Mouse (Mus musculus) thymus, postnatal 36 days (tissue): ENCODE results near the gene Rin2.
"Not testable (repeated sequence)": the region's sequence is repeated elsewhere in the genome, so short reads cannot be mapped to it uniquely, and the experiment has no call there.

ENCODE experiments used
- DNase-seq, 2 experiments: peaks; one replicate each; pipeline ENCODE4 v3.0.0; 2022; ENCODE audit warnings: mixed read lengths in 2 of 2

The Rin2 gene

DNA sequence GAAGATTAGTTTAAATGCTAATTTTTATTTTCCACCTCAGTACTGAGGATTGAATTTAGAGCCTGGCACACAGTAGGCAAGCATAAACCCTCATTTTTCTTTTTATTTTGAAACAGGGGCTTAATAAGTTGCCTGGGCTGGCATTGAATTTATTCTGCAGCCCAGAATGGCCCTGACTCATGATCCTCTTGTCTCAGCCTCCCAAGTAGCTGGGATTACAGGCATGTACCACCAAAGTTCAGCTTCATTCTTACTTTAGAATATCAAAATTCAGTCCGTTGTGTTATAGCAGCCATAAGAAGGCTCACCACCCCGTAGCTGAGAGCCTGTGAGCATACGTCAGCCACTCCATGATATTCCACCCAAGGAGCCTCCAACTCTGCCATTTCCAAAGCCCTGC lies 191.2 kb downstream of the Rin2 start:
- no peak for DNase-seq

DNA sequence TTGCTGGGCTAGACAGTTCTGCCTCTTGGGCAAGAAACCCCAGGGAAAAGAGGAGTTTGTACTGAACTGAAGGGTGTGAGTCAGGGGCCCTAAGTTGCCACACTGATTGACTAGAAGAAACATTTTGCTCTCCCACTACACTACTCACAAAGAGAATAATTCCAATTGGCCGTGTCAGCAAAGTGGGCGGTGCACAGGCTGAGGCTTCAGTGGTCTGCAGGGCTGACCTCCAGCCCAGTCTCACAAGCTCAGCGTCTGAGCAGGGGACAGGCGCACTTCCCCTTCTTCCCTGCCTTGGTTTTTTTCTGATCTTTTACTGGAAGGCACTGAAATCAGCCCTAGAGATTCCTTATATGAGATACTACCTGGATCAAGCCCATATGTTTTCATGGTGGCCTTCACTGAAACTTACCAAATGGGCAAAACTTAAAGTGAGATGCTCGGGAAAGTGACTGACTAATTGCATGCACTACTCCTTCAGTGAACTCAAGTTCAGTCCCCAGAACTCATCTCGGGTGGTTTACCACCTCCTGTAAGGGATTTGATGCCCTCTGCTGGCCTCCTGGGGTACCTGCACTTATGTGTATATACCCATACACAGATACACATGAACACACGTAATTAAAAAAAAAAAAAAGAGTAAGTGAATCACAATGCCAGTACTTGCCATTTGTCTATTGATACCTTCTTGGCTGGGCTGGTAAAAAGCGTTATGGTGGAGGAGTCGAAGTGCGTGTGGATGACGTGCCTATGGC lies 191.9 kb downstream of the Rin2 start:
- no peak for DNase-seq

DNA sequence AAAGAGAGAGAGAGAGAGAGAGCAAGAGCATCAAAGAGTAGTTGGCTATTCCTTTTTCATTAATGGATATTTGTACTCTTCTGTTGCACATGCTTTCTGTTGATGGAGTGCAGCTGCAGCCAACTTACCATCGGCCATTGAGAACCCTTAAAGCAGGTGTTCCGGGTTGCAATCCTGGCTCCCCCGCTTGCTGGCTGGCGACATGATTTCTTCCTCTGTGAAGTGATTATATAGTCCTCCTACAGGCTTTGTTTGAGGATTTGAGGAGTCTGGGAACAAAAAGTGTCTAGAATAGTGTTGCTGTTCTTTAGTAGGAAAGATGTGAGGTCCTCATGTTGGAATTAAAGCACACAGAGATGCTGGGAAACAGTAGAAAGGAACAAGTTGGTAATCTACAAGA lies 196.3 kb downstream of the Rin2 start:
- DNase-seq = no peak

DNA sequence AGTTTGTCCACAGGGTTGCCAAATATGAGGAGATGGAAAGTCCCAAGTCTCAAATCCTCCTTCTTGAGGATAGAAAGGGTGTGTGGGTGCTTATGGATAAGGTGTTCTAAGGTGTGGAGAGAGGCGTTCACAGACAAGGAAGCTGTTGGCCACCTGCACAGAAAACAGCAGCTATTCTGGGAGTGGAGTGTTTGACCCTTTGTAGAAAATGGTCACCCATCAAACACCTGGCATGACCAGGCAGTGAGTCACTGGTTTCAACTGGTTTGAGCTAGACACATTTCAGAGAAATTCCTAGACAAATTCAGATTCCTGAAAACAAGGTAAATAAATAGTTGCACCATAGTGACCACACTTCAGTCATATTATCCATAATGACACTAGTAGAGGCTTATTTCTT lies 197.1 kb downstream of the Rin2 start:
- no peak for DNase-seq

DNA sequence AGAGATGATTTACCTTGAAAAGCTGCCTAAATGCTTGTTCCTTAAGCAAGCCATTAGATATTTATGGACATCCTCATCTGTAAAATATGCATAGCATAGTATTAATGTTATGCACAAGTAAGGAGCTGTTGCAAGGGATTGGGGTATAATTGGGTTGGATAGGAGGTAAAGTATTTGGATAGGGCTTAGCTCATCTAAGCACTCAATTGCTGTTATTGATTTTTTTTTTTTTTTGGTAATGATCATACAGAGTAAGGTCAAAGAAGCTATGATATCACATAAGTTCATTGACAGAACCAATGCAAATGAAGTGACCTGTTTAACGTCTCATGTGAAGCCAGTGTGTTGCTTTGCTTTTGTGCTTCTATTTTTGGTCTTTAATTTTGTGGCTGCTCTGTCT lies 198.9 kb downstream of the Rin2 start:
- DNase-seq = no peak

DNA sequence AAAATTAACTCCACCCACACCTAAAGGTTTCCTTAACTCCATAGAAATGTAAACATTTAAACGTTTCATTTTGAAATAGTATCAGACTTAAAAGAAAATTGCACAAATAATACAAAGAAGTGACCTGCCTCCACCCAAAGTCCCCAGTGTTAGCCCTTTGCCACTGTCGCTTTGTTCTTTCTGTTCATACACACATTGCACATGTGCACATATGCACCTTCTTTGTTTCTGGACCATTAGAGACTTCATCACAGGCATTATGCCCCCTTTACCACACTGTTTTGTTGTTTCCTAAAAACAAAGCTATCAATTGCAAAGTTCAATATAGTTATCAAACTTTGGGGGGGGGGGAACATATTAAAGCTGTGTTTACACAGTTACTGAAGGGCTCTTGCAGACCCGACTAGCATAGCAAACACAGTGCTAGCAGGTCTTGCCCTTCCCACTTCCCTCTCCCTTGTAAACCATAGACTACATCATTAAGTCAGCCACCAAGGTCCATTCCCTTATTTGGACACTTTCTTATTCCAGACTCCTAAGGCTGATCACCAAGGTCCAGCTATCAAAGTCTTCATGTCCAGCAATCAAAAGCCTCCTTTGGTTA lies 200.0 kb downstream of the Rin2 start:
- no peak for DNase-seq

DNA sequence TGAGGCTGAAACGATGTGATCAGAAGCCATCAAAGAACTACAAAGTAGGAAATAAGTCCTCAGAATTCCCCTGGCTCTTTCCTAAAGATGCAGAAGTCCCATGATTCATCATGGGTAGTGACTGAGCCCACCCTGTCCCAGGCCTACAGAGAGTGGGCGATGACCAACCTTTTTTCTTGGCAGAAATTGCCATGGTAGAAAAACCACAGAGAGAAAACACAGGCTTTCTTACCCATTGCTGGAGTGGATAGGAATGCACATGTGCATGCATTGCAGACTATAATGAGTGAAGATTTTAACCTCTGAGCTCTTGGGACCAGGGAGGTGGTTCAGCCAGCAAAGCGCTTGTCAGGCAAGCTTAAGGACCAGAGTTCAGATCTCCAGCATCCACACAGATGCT lies 202.2 kb downstream of the Rin2 start:
- DNase-seq = no peak

DNA sequence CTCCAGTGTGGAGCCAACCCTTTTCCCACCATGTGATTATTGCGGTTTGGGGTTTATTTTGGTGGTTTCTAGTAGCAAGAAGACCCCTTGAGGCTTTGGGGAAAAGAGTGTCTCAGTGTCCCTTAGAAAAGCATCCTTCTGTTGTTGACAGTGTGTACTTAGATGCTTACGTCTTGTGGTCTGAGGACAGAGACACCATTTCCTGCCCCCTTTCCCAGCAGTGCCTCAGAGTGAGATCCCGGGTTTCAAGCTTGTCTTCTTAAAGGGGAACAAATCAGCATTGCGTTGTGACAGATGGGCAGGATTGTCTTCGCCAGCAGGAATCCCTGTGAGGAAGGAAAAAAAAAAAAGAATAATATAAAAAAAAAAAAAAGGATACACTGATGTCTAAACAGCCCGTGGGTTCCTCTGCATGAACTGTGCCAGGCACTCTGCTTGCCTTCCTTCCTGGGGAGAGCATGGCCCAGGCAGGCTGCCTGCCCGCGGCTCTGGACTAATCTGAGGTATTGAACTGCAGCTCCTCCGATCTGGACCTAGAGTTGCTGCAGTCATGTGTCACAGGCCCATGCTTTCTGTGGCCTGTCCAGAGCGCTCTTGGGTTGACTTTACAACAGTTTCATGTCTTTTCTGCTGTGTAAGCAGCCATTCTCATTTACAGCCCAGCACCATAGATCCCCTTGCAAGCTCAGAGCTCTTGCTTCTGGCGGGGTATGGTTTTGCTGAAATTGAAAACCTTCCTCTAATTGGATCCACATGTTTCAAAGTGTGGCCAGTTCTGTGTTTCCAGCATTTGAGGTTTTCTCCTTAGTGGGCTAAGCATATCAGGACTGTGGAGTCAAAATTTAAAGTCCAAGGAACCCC lies 206.1 kb downstream of the Rin2 start:
- no peak for DNase-seq

DNA sequence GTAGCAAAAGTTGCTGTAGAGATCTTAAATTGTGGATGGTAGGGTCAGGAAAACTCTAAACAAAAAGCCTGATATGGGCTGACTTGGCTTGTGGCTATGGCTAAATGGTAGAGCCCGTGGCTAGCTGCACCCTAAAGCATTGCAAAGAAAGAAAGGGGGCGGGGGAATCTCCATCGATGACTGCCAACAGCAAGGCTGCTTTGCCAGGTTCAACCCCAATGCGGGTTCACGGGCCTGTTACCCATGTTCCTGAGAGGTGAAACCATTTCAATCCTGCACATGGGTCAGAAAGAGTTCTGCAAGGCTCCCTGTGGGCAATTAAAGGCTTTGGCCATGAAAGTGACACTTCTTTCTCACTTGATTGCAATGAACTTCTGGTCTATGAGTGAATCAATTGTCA lies 206.9 kb downstream of the Rin2 start:
- no peak for DNase-seq

DNA sequence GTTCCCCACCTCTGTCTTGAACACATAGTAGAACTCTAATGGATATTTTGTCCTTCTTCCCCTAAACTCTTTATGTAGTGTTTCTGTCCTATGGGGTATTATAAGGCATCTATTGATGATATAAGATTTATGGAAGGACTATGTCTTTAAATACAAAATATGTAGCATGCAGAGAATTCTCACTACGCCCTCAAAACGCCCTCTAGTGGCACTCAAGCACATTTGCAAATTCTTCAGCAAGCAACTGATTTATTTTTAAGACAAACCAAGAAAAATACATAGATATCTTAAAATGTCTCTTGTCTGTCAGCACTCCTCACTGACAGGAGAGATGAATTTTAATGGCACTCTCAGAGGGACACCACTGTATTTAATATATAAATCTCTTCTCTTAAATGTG lies 207.4 kb downstream of the Rin2 start:
- DNase-seq = no peak

DNA sequence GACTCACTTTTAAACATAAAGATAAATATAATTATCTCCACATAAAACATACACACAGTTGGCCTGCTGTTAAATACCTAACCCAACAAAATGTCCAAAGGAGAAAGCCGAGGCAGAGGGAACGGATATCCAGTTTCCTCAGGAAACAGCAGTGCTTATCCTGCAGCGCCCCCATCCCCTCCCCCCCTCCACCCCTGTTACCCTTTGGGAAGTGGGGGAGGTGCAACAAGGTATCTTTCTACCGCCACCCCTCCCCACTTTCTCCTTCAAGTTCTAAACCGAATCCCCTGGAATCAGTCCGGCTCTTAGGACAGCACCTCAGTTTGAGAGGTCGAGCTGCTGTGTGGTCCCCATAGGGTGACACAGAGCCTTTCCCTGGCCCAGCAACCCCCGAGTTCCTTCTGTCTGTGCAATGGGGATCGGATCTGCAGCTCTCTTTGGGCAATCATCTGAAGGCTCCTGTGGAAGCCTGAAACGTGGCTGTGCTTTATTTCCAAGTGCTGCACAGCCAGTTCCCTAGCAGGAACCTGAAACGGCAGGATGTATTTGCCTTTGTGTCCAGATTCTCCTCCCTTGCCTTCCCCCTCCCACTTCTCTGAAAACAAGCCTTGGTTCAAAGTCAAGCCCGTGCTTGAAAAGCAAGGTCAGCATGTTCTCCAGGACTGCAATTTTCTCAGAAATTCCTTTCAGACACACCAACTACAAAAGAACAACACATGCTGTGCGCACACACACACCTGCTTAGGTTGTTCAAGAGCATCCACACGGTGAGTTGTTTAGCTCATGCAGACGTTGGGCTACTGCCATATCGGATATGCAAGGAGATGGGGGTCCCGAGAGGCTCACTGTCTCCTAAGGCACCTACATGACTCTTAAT lies 209.3 kb downstream of the Rin2 start:
- DNase-seq = no peak

DNA sequence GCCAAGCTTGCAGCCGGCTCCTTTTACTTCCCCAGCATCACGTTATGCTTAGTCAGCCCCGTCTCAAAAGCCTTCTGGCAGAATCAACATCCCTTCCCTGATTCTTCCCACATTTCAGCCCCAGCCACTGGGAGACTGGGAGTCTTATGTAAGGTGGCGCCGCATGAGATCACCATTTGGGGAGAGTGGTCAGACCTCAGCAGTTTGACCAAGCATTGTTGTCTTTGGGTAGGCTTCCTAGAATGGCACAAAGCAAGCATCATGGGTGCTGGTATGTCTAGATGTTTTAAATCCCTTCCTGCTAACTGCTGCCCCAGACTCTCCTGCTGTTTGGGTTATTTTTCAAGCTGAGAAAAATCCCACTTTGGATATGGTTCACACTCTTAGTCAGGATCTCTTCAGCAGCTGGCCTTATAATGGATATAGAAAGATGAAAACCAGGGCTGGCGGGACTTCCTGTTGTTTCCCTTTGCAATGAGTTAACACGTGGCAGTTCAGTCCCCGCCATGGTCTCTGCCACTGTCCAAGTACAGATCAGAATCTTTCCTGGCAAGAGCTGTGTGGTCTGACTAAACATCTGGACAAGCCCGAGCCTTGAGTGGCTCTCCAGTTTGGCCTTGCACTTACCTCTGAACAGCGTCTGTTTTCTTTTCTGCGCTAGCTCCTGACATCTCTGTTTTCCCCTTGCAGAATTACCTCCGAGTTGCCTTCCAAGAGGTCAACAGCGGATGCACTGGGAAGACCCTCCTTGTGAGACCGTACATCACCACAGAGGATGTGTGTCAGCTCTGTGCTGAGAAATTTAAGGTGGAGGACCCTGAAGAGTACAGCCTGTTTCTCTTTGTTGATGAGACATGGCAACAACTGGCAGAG lies 210.1 kb downstream of the Rin2 start:
- DNase-seq = no peak

DNA sequence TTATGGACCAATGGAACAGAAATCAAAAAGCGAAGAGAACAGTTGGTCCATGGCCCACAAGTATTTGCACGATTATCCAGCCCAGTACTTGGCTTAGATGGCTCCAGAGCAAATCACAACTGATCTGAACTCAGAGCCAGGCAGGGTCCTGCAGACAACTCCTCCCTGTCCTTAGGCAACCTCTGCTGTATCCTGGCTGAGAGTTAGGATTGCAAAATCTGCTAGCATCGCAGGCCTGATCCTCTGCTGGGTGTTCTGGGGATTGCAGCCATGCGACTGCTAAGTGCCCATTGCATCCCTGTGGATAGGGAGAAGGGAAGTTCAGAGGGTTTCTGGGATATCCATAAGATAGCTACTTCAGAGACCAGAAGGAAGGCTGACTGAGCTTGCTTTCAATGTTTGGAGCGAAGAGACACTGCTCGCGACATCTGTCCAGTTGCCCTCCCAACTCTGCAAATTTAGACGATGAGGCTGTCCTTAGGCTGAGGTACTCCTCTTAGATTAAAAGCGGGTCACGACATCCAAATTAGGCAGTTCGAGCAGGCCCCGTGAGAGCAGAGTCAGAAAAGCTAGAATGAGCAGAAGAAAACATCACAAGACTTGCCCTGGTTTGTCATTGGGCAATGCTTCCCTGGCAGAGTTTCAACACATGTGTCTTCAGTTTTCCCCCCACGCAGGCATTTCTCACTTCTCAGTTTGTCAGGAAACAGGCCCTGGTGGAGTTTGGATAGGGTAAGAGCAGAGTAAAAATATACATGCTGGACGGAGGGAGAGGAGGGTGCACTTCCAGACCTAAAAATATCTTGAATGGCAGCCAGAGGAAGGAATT lies 213.1 kb downstream of the Rin2 start:
- DNase-seq = no peak

DNA sequence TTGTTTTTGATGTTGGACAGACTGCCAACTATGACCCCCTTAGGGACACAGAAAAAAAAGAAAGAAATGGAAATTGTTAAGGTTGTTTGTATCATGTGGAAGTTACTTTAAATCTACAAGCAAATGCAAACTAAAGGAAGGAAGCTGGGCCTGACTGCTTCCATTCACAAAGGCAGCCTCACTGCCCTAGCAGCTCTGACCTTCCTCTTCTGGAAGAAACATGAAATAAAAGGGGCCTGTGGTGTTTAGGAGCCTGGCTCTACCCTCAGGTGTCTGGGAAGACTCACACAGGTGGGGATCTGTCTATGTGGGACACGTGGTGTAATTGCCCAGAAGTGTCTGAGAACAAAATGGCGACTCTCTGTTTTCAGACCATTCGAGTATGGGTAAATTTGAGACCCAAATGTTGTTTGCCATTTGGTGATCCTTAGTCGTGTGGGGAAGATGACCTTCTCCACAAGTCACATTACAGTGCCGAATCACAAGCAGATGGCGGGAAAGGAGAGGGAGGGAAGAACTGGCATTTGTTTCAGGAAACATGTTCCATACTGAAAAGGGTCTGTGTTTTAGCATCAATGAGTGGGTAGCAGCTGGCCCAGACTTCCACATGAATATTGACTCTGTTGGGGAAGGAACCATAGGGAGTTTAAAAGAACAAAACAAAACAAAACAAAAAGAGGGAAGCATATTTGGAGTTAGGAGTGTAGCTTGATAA lies 213.9 kb downstream of the Rin2 start:
- DNase-seq = no peak

DNA sequence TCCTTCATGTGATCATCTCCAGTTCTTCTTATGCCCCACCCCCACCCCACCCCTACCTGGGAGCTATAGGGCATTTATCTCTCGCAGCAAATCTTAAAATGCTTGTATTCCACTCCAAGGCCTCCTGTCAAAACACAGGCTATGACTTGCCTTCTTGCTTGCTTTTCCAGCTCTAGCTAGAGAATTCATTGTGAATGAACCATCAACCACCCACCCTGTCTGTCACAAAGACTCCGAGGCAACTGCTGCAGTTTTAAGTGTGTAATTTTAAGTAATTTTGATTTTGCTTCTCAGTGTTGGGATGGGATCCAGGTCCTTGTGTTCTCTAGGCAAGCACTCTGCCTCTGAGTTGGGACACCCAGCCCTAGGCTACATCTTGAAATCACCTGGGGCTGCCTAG lies 215.6 kb downstream of the Rin2 start:
- DNase-seq = no peak

DNA sequence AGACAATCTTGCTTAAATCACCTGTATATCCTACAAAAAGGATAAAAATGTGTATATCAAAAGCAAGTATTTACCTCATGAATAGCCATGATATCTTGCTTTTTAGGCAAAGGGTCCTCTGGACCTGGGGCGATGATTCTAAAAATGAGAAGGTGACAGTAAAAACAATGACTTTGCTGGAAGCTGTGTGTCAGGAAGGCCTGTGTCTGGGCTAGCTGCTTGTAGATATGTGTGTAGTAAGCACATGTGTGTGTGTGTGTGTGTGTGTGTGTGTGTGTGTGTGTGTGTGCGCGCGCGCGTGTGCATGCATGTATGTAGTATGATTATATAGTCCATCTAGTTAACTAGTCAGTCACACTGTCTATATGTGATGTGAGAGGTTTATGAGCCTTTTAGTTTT lies 218.7 kb downstream of the Rin2 start:
- DNase-seq = no peak

DNA sequence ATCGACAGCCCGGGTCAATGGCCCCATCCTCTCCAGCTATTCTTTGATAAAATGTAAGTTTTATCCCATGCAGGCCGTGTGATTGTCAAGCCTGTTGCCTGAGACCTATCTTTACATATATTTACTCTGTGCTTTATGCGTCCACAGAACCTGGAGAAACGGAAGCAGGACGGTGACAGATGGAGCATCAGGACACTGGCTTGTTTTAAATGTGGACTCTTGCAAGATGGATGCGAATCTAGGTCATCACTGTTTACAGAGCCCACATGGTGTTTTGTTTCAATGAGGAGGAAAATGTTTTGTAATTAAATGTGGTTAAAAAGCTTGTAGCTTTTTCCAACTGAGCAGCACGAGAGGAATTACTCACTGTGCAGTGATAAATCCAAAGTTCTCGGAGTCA lies 223.1 kb downstream of the Rin2 start:
- DNase-seq = no peak

DNA sequence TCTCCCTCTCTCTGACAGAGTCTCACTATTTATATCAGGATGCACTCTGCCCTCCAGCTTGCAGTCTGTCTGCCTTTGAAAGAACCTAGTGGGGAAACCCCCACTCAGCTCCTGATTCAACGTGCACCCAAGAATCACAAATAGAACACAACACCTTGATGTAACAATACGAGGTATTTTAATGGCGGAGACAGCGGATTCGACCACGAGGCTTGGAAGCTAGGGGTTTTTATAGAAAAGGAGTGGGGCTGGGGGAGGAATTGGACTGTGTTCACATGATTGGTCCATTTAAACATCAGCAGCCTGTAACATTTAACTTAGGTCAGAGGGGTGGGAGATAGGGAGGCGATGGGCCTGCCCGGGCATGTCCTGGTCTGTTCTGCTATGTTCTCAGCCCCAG lies 225.3 kb downstream of the Rin2 start:
- DNase-seq = not testable (repeated sequence)

DNA sequence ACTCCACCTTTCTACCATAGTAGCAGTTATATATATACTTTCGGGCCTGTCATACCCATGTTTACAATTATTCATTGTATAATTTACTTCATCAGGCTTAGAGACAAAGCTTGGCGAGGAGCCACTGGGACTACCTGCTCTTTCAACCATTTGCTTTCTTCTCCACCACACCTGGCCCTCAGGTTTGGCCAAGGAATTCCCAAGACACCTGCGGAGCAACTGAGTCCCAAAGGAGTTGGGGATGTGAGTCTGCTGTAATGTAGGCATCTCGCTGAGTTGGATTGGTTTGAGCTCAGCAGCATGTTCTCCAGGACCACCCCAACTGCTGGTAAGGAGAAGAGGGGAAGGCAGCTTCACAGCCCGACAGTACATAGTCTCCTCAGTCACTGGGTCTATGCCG lies 226.8 kb downstream of the Rin2 start, which contains the start of gene Naa20:
Naa20 (plus strand) TSS at position 239 of the 400 bp plus-strand sequence.
- no peak for DNase-seq
